Mouse (Mus musculus) G1E-ER4 (cell line): Measurements from ENCODE around the gene Ftl1. TPM values are rescaled to one million over a fixed set of nuclear protein-coding genes. Genes with fewer than 3 reads are reported as not detected.

Experiments
- GATA1 ChIP-seq: IDR thresholded peaks from one replicate; pipeline ENCODE4 v1.8.0; 2012; ENCODE audit warnings: low read length, inconsistent platforms
- polyA plus RNA-seq: library from polyadenylated mRNA; stranded (reverse); fragments of >175 nt; gene quantifications from 2 replicates; pipeline ENCODE4 v1.2.3, GENCODE M21; 2012

The Ftl1 gene
- polyA plus RNA-seq, 1 experiment: 12,759 TPM

- no peak for TF ChIP-seq GATA1
These were observed 21.8 kb upstream of the Ftl1 start, which contains the start of gene Tulp2 for GRCm38 (mm10) chr7:45481374-45481927. Gene Tulp2 (plus strand): TSS chr7:45481877.

- no peak for TF ChIP-seq GATA1
These were observed 19.1 kb upstream of the Ftl1 start for GRCm38 (mm10) chr7:45478774-45479173.

- TF ChIP-seq GATA1: no peak
These were observed 17.3 kb upstream of the Ftl1 start for GRCm38 (mm10) chr7:45477003-45477402.

GRCm38 (mm10) chr7:45476453-45476852 lies 16.8 kb upstream of the Ftl1 start:
- no peak for TF ChIP-seq GATA1

DNA sequence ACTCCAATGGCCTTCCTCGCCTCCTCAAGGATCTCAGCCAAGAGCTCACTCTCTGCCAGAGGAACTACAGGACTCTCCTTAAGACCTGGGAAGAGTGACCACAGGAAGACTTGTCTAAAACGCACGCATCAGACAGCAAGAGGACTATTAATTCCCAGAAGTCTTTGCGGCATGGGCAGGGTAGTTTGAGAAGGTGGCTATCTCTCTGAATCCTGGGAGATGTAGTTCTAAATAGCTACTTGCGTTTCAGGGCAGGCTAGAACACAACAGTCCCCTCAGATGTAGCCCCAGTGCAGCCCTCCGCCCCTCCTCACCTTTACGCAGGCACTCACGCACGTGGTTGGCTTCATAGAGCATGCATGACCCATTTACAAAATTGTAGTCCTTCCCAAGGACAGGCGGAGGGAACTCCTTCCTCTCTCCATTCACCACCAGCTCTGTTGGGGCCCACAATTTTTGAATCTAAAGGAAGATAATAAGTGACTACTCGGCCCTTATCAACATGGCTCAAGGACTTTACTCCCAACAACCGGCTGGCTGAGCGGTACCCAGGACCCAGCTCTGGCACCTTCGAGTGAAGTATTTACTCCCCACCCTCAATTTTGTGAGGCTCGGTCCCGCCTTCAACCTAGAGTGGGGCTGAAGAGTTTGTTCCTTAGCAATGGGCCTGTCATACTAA lies 15.7 kb upstream of the Ftl1 start:
- no peak for TF ChIP-seq GATA1

DNA sequence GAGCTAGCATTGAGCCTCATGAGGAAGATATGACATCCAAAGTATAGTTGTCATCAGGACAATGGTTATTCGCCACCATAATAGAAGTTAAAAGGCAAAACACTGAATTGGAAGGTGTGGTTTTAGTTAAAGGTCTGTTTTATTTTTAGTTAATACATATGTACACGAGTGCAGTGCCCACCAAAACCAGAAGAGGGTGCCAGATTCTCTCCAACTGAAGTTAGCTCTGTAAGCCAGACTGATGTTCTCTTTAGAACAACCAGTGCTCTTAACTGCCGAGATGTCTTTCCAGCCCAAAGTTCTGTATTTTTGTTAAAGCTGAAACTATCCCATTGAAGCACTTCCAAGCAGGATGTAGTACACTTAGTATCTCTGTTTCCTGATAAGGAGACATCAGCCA lies 11.2 kb upstream of the Ftl1 start:
- no peak for TF ChIP-seq GATA1

DNA sequence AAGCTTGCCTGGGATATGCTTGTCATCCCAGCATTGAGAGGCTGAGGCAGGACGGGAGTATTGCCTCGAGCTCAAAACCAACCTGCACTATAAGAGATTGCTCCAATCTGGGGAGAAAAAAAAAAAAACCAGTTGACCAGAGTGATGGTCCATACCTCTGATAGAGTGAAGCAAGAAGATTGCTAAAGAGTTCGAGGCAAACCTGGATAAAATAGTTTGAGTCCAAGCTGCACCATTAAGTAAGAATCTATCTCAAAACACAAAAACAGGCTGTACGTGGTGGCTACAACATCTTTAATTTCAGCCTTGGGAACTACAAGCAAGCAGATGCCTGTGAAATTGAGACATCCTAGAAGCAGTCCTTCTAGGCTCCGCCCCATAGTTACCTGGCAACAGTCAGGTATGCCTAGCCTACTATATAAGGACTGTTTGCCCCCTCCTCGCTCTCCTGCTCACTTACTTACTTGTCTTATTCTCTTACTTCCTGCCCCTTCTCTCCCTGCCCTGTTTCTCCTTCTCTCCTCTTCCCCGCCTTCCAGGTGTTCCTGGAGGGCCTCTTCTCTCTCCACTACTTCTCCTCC lies 7.5 kb upstream of the Ftl1 start:
- TF ChIP-seq GATA1: no peak

GRCm38 (mm10) chr7:45466283-45467089 lies 6.8 kb upstream of the Ftl1 start, which contains the start of gene Bax:
Gene Bax (minus strand): TSS chr7:45466898.
- TF ChIP-seq GATA1: no peak

- no peak for TF ChIP-seq GATA1
These were observed 5.9 kb upstream of the Ftl1 start for GRCm38 (mm10) chr7:45465549-45465948.

- TF ChIP-seq GATA1: no peak
These were observed 5.4 kb upstream of the Ftl1 start for GRCm38 (mm10) chr7:45465112-45465511.

DNA sequence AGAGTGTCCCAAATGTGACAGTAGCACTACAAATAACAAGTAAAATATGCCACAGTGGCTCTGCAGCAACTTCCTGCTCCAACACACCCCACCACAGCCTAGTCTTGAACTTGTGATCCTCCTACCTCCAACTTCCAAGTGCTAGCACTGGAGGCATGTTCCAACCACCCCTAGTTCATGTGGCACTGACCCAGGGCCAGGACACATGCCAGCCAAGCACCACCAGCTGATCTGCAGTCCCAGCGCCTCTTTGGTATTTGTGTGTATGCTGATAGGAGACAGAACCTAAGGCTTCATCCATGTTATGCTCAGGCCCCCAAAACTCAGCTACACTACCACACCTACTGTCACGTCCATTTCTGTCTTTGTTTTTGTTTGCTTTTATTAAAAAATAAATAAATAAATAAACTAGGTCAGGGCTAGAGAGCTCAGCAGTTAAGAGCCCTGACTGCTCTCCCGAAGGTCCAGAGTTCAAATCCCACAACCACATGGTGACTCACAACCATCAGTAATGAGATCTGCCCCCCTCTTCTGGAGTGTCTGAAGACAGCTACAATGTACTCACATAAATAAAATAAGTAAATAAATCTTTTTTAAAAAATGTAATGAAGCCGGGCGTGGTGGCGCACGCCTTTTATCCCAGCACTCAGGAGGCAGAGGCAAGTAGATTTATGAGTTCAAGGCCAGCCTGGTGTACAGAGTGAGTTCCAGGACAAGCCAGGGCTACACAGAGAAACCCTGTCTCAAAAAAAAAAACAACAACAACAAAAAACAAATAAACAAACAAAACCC lies 4.5 kb upstream of the Ftl1 start:
- no peak for TF ChIP-seq GATA1

GRCm38 (mm10) chr7:45462325-45462724 lies 2.6 kb upstream of the Ftl1 start:
- TF ChIP-seq GATA1: no peak

- TF ChIP-seq GATA1: no peak
These were observed 2.1 kb upstream of the Ftl1 start for GRCm38 (mm10) chr7:45461781-45462180.

DNA sequence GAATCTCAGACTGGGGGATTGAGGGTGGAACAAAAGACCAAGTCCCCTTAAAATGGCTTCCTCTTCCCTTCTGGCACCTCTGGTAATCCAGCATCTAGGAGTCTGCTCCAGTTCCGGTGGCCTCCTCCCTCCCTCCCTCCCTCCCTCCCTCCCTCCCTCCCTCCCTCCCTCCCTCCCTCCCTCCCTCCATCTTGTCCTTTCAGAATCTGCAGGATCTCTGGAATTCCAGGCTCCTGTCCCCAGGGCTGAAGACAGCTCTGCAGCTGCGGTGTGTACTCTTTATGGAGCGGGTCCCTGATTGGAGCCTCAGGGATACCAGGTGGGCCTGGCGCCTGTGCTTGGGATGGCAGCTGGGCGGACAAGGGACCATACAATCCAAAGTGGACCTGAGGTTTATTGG lies 1.6 kb upstream of the Ftl1 start:
- no peak for TF ChIP-seq GATA1

- no peak for TF ChIP-seq GATA1
These were observed 1.2 kb upstream of the Ftl1 start for GRCm38 (mm10) chr7:45460860-45461314.
